Mouse (Mus musculus) MEL (cell line): ENCODE data around the gene Phtf2. TPM values are rescaled to one million over a fixed set of nuclear protein-coding genes. Genes with fewer than 3 reads are reported as not detected.

Source experiments
- DNase-seq: peaks from one replicate; pipeline ENCODE4 v3.0.0; 2011; ENCODE audit warnings: low read depth, low spot score
- H3K27ac ChIP-seq: 2 replicates; pipeline ENCODE4 v1.5.1; 2012; ENCODE audit warnings: low read depth, mild to moderate bottlenecking, control low read depth, low read length, moderate library complexity; ENCODE audit not compliant: control insufficient read depth
- H3K27me3 ChIP-seq, 2 experiments: fragments of 150-350 bp in 1 of 2; sonication (generic) in 1 of 2; 2 replicates each; pipeline ENCODE4 v1.6.1; 2012; ENCODE audit warnings: low read length in 2 of 2, mild to moderate bottlenecking in 2 of 2, improper control_type of control experiment in 1 of 2, moderate library complexity in 1 of 2; ENCODE audit not compliant: insufficient read depth in 2 of 2, control insufficient read depth in 1 of 2
- H3K36me3 ChIP-seq, 2 experiments: 2 replicates each; pipeline ENCODE4 v1.6.1; 2012 to 2014; ENCODE audit warnings: low read length in 2 of 2, improper control_type of control experiment in 1 of 2, inconsistent platforms in 1 of 2, mild to moderate bottlenecking in 1 of 2; ENCODE audit not compliant: insufficient read depth in 2 of 2, control insufficient read depth in 1 of 2
- H3K4me1 ChIP-seq, 2 experiments: fragments of 150-350 bp in 1 of 2; sonication (generic) in 1 of 2; 2 replicates each; pipeline ENCODE4 v1.6.1; 2012; ENCODE audit warnings: low read length in 2 of 2, improper control_type of control experiment in 1 of 2, mild to moderate bottlenecking in 1 of 2; ENCODE audit not compliant: insufficient read depth in 2 of 2, control insufficient read depth in 1 of 2
- H3K4me3 ChIP-seq, 2 experiments: fragments of 150-350 bp in 1 of 2; sonication (generic) in 1 of 2; 2 replicates each; pipeline ENCODE4 v1.5.1; 2012; ENCODE audit warnings: low read depth in 2 of 2, low read length in 2 of 2, mild to moderate bottlenecking in 2 of 2, moderate library complexity in 2 of 2, control low read depth in 1 of 2, improper control_type of control experiment in 1 of 2; ENCODE audit not compliant: control insufficient read depth in 1 of 2, insufficient read depth in 1 of 2
- H3K79me2 ChIP-seq: 2 replicates; pipeline ENCODE4 v1.6.1; 2012; ENCODE audit warnings: mild to moderate bottlenecking, low read length, moderate library complexity; ENCODE audit not compliant: control insufficient read depth, poor library complexity, insufficient read depth
- H3K9ac ChIP-seq: 2 replicates; pipeline ENCODE4 v1.6.1; 2012; ENCODE audit warnings: low read depth, mild to moderate bottlenecking, control low read depth, low read length, moderate library complexity; ENCODE audit not compliant: control insufficient read depth, poor library complexity, severe bottlenecking
- H3K9me3 ChIP-seq: fragments of 150-350 bp; sonication (generic); replicated peaks from 2 replicates; pipeline ENCODE4 v1.6.1; 2012; ENCODE audit warnings: mild to moderate bottlenecking, low read length, improper control_type of control experiment, moderate library complexity; ENCODE audit not compliant: insufficient read depth
- CHD2 ChIP-seq: IDR thresholded peaks from 2 replicates; pipeline ENCODE4 v1.6.1; 2011; ENCODE audit warnings: low read length, improper control_type of control experiment
- CTCF ChIP-seq, 3 experiments: IDR thresholded peaks in 2 of 3; conservative IDR thresholded peaks in 1 of 3; 2 replicates each; pipeline ENCODE4 v1.5.1; 2011 to 2012; ENCODE audit warnings: low read length in 3 of 3, low read depth in 2 of 3, mild to moderate bottlenecking in 2 of 3, improper control_type of control experiment in 1 of 3, inconsistent platforms in 1 of 3, mixed read lengths in 1 of 3, moderate library complexity in 1 of 3; ENCODE audit not compliant: control insufficient read depth in 1 of 3, insufficient read depth in 1 of 3, poor library complexity in 1 of 3, severe bottlenecking in 1 of 3
- E2F4 ChIP-seq: IDR thresholded peaks from 2 replicates; pipeline ENCODE4 v1.6.1; 2011; ENCODE audit warnings: low read depth, low read length, improper control_type of control experiment, borderline replicate concordance
- ELF1 ChIP-seq: IDR thresholded peaks from 2 replicates; pipeline ENCODE4 v1.6.1; 2014; ENCODE audit warnings: low read depth, mild to moderate bottlenecking, inconsistent platforms, low read length, improper control_type of control experiment, moderate library complexity
- ETS1 ChIP-seq: IDR thresholded peaks from 2 replicates; pipeline ENCODE4 v1.6.1; 2012; ENCODE audit warnings: low read depth, mild to moderate bottlenecking, inconsistent platforms, low read length, improper control_type of control experiment, moderate library complexity
- GABPA ChIP-seq: IDR thresholded peaks from 2 replicates; pipeline ENCODE4 v1.6.1; 2012; ENCODE audit warnings: low read depth, mild to moderate bottlenecking, inconsistent platforms, low read length, improper control_type of control experiment, moderate library complexity
- GATA1 ChIP-seq: IDR thresholded peaks from 2 replicates; pipeline ENCODE4 v1.6.1; 2011; ENCODE audit warnings: low read depth, low read length, improper control_type of control experiment
- JUND ChIP-seq: IDR thresholded peaks from 2 replicates; pipeline ENCODE4 v1.6.1; 2011; ENCODE audit warnings: low read depth, mild to moderate bottlenecking, improper control_type of control experiment, low read length
- MAFK ChIP-seq: IDR thresholded peaks from 2 replicates; pipeline ENCODE4 v1.6.1; 2011; ENCODE audit warnings: low read depth, mild to moderate bottlenecking, low read length, improper control_type of control experiment, borderline replicate concordance
- MAZ ChIP-seq: IDR thresholded peaks from 2 replicates; pipeline ENCODE4 v1.6.1; 2012; ENCODE audit warnings: low read depth, mild to moderate bottlenecking, inconsistent platforms, low read length, improper control_type of control experiment
- MXI1 ChIP-seq: IDR thresholded peaks from 2 replicates; pipeline ENCODE4 v1.6.1; 2011; ENCODE audit warnings: mild to moderate bottlenecking, low read depth, low read length, improper control_type of control experiment
- MYB ChIP-seq: IDR thresholded peaks from 2 replicates; pipeline ENCODE4 v1.6.1; 2011; ENCODE audit warnings: mild to moderate bottlenecking, low read depth, low read length, improper control_type of control experiment
- NRF1 ChIP-seq: IDR thresholded peaks from 2 replicates; pipeline ENCODE4 v1.6.1; 2014; ENCODE audit warnings: low read depth, mild to moderate bottlenecking, inconsistent platforms, low read length, improper control_type of control experiment, moderate library complexity; ENCODE audit not compliant: poor library complexity, insufficient read depth, severe bottlenecking
- POLR2A ChIP-seq, 2 experiments: IDR thresholded peaks; 2 replicates each; pipeline ENCODE4 v1.6.1; 2011 to 2012; ENCODE audit warnings: low read length in 2 of 2, mild to moderate bottlenecking in 2 of 2, control low read depth in 1 of 2, improper control_type of control experiment in 1 of 2, low read depth in 1 of 2, moderate library complexity in 1 of 2; ENCODE audit not compliant: control insufficient read depth in 1 of 2, insufficient read depth in 1 of 2, poor library complexity in 1 of 2
- POLR2AphosphoS2 ChIP-seq: IDR thresholded peaks from 2 replicates; pipeline ENCODE4 v1.6.1; 2011; ENCODE audit warnings: low read length, improper control_type of control experiment
- RAD21 ChIP-seq: IDR thresholded peaks from 2 replicates; pipeline ENCODE4 v1.6.1; 2011; ENCODE audit warnings: mild to moderate bottlenecking, low read depth, low read length, improper control_type of control experiment
- RCOR1 ChIP-seq: IDR thresholded peaks from 2 replicates; pipeline ENCODE4 v1.6.1; 2012; ENCODE audit warnings: low read depth, mild to moderate bottlenecking, inconsistent platforms, low read length, improper control_type of control experiment
- SIN3A ChIP-seq: IDR thresholded peaks from 2 replicates; pipeline ENCODE4 v1.6.1; 2012; ENCODE audit warnings: low read length, improper control_type of control experiment, inconsistent platforms
- TBP ChIP-seq: IDR thresholded peaks from 2 replicates; pipeline ENCODE4 v1.8.0; 2011; ENCODE audit warnings: low read depth, low read length, improper control_type of control experiment
- TCF12 ChIP-seq: IDR thresholded peaks from 2 replicates; pipeline ENCODE4 v1.6.1; 2014; ENCODE audit warnings: low read depth, mild to moderate bottlenecking, inconsistent platforms, low read length, improper control_type of control experiment, moderate library complexity
- USF1 ChIP-seq: IDR thresholded peaks from 2 replicates; pipeline ENCODE4 v1.6.1; 2014; ENCODE audit warnings: low read depth, mild to moderate bottlenecking, inconsistent platforms, low read length, improper control_type of control experiment, moderate library complexity
- ZC3H11A ChIP-seq: IDR thresholded peaks from 2 replicates; pipeline ENCODE4 v1.6.1; 2012; ENCODE audit warnings: low read depth, mild to moderate bottlenecking, inconsistent platforms, low read length, improper control_type of control experiment
- ZKSCAN1 ChIP-seq: IDR thresholded peaks from 2 replicates; pipeline ENCODE4 v1.6.1; 2012; ENCODE audit warnings: low read depth, mild to moderate bottlenecking, inconsistent platforms, low read length, improper control_type of control experiment, moderate library complexity
- ZMIZ1 ChIP-seq: IDR thresholded peaks from 2 replicates; pipeline ENCODE4 v1.6.1; 2012; ENCODE audit warnings: low read depth, mild to moderate bottlenecking, inconsistent platforms, low read length, improper control_type of control experiment, moderate library complexity
- ZNF384 ChIP-seq: IDR thresholded peaks from 2 replicates; pipeline ENCODE4 v1.6.1; 2012; ENCODE audit warnings: low read depth, mild to moderate bottlenecking, inconsistent platforms, low read length, improper control_type of control experiment
- polyA plus RNA-seq, 2 experiments: library from polyadenylated mRNA; stranded (reverse) in 1 of 2; unstranded in 1 of 2; fragments of >175 nt in 1 of 2; fragments of >200 nt in 1 of 2; gene quantifications; 2 replicates each; pipeline versions ENCODE4 v1.2.1 to v1.2.4; 2012; ENCODE audit warnings: low replicate concordance in 2 of 2, low read depth in 1 of 2; ENCODE audit not compliant: insufficient read length in 2 of 2, insufficient read depth in 1 of 2, missing spikeins in 1 of 2
- total RNA-seq: library from RNA; depleted of rRNA; stranded (reverse); fragments of 300-350 nt; gene quantifications from 2 replicates; pipeline ENCODE4 v1.2.3, GENCODE M21; 2012

Phtf2 gene
- total and polyA plus RNA-seq, 3 experiments = 20.0 TPM; not detected in 1

DNA sequence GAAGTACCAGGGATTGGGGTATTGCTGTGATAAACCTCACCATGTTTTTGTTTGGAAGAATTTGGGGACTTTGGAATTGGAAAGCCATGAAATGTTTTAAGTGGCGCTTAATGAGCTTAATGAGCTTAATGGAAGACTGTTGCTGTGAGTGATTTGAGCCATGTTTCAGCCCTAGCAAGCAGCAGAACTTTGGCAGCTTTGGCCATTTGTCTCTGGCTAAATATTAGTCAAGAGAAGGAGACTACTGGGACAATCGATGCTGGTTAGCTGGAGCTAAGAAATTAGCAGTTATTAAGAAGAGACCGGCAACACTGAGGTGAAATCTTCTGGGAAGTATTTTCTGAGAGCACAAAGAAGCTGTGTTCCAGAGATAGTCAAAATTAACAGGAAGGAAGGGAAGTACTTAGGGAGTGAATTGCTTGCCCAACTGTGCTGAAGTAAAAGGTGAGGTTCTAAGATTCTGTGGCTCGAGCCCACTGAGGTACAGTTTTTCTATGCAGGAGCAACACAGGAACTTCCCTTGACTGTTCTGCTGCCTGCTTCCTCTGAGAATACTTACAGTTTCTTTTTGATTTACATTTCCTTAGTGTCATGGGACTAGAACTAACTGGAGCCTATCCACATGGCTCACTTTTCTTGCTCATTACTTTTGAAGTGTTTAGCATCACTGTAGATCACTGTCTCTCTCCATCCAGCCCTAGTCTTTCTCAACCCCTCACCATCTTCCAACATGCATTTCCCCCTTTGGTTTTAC lies 17.5 kb downstream of the Phtf2 start:
- Histone ChIP-seq H3K9me3 (no peaks in the 10 kb centered on the region), H3K79me2 (peaks cover 27% of the 10 kb centered on the region), H3K4me1 (peaks cover 0 to 5% of the 10 kb centered on the region in 2 experiments; a peak in 2 of 4 replicates), H3K27me3 (no peaks in the 10 kb centered on the region), H3K9ac (no peak overlapping the region), H3K4me3 (no peak overlapping the region), H3K27ac (no peak overlapping the region), H3K36me3 (peaks cover 6 to 11% of the 10 kb centered on the region in 2 experiments)
- no peak for DNase-seq
- TF ChIP-seq TBP = no peak
- no peak for TF ChIP-seq MYB
- TF ChIP-seq MAFK = no peak
- no peak for TF ChIP-seq RCOR1
- no peak for TF ChIP-seq ELF1
- no peak for TF ChIP-seq ETS1
- no peak for TF ChIP-seq POLR2A (IDR thresholded peaks at IDR 0.05; ENCODE audit: control insufficient read depth in 1 of 2, insufficient read depth in 1 of 2, low read depth in 1 of 2, low read length in 2 of 2, poor library complexity in 1 of 2)

DNA sequence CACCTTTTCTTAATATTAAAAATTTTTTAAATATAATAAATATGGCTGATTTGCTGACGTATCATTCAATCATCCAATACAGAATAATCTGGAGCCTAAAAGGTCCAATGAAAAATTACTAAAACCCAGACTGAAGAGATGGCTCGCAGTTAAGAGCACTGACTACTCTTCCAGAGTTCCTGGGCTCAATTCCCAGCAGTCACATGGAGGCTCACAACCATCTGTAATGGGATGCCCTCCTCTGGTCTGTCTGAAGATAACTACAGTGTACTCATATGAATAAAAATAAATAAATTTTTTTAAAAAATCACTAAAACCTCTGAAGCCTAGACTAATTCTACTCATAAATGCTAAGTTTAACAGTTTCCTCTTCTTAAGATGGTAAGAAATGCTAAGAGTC lies 20.0 kb downstream of the Phtf2 start:
- TF ChIP-seq CHD2 (no peak), ZMIZ1 (no peak), ZKSCAN1 (no peak), GATA1 (no peak), ZC3H11A (no peak), E2F4 (no peak), MXI1 (no peak), GABPA (no peak), SIN3A (no peak), RCOR1 (no peak), NRF1 (no peak), TCF12 (no peak), ZNF384 (no peak), MAZ (no peak), POLR2AphosphoS2 (no peak), JUND (no peak), CTCF (IDR thresholded peaks at IDR 0.05 in 2 of 3, conservative IDR thresholded peaks at IDR 0.05 in 1 of 3; ENCODE audit: control insufficient read depth in 1 of 3, insufficient read depth in 1 of 3, low read depth in 2 of 3, low read length in 3 of 3, poor library complexity in 1 of 3, severe bottlenecking in 1 of 3) (no peak), RAD21 (no peak; the same call in 1 of the 2 replicates), USF1 (no peak), POLR2A (IDR thresholded peaks at IDR 0.05; ENCODE audit: control insufficient read depth in 1 of 2, insufficient read depth in 1 of 2, low read depth in 1 of 2, low read length in 2 of 2, poor library complexity in 1 of 2) (no peak)

More for the DNA sequence above, 20.0 kb downstream of the Phtf2 start:
- Histone ChIP-seq H3K9me3 (no peaks in the 10 kb centered on the region), H3K4me1 (peaks cover 0 to 5% of the 10 kb centered on the region in 2 experiments; a peak in 2 of 4 replicates), H3K36me3 (peaks cover 7% of the 10 kb centered on the region in 2 experiments), H3K27ac (no peak overlapping the region), H3K27me3 (no peaks in the 10 kb centered on the region), H3K9ac (no peak overlapping the region), H3K79me2 (peaks cover 19% of the 10 kb centered on the region), H3K4me3 (no peak overlapping the region)
- DNase-seq = no peak
